Mouse (Mus musculus) adrenal gland, adult (tissue): ENCODE measurements around the gene Dock8.

Experiments
- DNase-seq, 2 experiments: peaks; one replicate each; pipeline ENCODE4 v3.0.0; 2022 to 2023; ENCODE audit warnings: low spot score in 1 of 2; ENCODE audit not compliant: inconsistent age in 2 of 2

Dock8 gene

DNA sequence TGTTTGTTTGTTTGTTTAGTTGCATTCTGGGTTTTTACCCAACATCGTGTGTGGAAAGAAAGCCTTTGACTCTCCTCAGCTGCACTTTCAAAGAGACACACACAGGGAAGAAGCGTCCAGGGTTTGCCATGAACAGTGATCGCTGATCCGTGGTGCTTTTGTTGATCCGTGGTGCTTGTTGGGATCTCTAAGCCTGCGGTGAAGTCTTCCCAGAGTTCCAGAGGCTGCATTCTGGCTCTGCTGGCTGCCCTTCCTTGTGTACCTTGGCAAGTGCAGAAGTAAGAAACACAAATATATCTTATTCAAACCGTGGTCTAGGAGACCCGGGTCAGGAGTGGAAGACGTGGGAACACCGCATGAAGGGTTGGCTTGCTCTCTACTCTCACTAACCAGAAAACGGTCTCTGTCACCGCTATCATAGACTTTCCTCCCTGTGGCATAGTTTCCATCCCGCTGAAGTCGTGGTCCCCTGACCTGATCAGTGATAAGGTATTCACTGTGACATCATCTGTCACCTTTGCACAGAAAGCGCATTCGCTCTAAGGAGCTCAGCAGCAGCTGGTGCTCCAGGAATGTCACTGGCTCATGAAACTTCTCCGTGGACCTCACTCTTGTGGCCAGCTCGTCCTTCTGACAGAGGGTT, 112.4 kb downstream of the Dock8 start:
- no peak for DNase-seq

DNA sequence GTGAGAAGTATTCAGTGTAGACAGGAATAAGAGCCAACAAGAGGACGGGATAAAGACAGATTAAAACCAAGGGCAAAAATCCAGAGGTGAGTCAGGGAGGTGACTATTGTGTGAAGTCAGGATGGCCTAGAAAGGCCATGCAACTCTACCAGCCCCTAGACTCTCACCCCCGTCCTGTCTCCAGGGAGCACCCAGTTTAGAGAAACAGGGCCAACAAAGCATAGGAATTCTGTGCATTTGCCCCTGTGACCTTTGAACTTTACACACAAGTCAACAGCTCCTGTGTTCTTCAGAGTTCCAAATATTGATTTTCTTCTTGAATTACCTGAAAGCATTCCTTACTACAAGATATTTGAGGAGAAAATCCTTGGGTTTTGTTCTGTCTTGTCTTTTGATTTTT, 117.6 kb downstream of the Dock8 start:
- DNase-seq, result no peak

- DNase-seq, result no peak
Measured at GRCm38 (mm10) chr19:25122417-25122816, 123.1 kb downstream of the Dock8 start.

DNA sequence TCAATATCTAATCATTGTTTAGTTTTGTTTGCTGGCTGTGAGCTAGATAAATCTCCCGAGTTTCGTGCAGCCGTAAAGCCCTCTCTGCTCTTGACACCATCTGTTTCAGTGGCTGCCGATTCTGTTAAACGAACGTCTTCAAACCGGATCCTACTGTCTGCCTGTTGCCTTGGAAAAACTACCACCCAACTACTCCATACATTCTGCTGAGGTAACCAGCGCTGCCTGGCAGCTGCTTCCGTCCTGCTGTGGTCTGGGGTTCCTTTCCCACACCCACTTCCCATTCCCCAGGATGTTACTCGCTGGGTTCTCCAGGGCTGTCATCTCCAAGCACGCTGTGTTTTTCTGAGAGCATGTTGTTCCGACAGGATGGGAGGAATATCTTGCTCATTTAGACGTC, 123.7 kb downstream of the Dock8 start:
- DNase-seq, result no peak

- no peak for DNase-seq
Measured at GRCm38 (mm10) chr19:25123461-25123860, 124.1 kb downstream of the Dock8 start.

- DNase-seq, result peak in 1 of 2 experiments; percentile 68
Measured at GRCm38 (mm10) chr19:25132322-25132721, 133.0 kb downstream of the Dock8 start.

DNA sequence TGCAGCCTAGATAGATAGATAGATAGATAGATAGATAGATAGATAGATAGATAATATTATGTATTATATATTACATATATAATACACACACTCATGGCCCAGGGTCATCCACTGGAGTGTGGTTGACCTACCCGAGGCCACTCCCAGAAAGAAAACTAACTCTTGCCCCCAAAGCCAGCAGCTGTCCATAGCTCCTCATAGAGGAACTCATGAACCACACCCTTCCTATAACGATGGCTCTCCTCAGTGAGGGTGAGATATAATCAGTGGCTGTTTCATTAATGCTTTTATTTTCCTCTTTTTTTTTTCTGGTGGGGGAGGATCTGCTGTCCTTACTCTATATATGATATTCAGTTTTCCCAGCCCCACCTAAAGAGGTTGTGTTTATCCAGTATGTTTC, 134.6 kb downstream of the Dock8 start:
- no peak for DNase-seq

DNA sequence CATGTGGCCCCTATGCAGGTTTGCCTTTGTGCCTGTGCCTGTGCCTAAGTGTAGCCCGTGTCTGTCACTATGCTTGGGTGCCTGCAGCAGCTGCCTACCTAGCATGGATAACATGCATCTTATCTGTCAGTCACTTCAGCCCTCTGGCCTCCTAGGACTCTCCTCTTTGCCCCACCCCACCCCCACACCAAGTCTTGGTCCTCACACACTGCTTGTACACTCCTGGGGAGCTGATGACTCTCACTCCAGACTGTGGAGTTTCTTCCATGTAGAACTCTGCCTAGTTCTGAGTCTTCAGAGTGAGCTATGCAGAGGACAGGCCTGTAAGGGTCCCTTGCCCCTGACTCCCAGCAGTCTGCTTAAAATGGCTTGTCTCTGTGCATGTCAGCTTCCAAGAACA, 136.8 kb downstream of the Dock8 start:
- DNase-seq, result no peak

DNA sequence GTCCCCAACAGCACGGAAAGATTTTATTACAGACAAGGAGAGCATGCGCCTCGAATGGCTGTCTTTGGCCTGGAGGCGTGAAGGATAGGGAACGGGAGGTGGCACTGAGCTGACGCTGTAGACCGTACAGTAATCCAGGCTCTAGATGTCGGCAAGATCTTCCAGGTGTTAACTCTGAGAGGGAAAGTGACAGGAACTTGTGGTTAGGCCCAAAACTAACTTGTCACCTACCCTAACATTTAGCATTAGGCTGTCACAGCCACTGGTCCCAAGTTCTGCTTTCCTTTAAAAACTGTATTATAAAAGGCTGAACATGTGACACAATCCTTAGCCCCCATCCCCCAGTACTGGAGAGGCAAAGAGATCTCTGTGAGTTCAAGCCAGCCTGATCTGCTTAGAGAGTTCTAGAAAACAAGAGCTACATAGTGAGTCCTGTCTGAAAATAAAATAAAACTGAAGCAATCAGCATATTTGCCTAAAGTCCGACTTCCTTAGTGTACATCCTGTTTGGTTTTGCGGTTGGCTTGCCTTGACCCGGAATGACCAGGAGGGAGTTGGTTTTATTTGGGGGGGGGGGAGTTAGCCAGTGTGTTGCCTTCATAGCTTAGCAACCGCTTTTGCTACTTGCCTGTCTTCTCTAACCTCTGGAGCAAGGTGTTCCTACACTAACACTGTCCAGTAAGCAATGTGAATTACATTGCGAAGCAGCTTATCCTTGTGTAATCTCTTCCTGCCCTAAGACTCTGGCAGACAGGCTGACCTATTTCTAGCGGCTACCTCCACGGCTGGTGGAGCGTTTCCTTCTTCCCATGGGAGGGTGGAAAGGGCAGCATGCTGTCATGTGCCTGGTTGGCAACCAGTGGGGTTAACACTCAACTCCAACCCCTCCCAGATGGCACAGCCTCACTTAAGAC, 138.8 kb downstream of the Dock8 start:
- peak in 1 of 2 experiments; percentile 59 for DNase-seq

DNA sequence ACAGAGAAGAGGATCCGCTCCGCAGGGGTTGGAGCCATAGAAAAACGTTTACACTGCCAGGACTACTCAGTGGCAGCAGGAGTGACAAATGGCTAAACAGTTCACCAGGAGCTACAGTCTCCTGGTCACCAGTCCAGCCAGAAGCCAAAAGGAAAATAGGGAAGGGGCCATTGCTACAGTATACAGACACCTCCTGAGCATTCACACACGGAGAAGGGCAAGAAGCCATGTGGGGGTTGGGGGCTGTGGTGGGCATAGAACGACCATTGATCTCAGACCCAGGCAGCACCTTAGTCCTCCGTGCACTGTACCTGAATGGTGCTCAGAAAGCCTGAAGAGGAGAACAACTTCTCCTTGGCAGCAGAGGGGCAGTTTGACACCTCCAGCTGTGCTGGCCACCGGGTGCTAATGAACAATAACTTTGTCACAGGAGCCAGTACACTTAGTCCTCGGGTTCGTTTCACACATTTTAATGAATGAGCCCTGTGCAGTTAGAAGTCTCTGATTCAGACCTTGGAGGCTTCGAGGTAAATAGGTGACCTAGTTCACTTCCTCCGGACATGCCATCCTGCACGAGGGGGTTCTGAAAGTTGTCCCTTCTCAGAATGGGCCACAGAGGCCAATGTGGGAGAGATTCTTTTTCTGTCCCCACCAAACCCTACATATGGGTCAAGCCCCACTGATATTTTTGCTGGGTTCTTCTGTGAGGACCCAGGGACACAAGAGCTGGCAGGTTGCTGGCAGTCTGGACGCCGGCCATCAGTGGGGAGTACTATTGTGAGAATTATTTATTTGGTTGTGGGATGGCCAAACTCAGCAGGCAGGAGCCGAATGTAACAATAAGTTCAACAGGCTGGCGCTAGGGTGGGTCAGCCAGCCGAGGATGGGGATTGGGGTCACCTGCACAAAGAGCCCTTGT, 145.0 kb downstream of the Dock8 start:
- DNase-seq, result no peak

DNA sequence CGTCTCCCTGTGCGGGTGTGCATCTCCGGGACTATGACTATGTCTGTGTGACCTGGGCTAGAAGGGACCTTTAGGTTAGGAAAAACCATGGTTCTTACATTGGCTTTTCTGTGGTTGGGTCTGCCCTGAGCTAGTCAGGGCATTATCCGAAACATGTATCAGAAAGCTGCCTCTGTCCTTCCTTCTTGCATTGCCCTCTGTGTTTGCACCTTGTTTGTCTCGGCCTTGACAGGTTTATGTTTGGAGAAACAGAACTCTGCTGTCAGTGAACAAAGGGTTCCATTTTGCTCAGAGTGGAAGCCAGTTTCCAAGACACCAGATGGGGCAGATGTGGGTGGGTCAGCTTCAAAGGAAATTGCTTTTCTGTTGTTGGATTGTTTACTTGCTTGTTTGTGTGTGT, 145.8 kb downstream of the Dock8 start:
- DNase-seq, result no peak

- no peak for DNase-seq
Measured at GRCm38 (mm10) chr19:25146122-25146521, 146.8 kb downstream of the Dock8 start.

DNA sequence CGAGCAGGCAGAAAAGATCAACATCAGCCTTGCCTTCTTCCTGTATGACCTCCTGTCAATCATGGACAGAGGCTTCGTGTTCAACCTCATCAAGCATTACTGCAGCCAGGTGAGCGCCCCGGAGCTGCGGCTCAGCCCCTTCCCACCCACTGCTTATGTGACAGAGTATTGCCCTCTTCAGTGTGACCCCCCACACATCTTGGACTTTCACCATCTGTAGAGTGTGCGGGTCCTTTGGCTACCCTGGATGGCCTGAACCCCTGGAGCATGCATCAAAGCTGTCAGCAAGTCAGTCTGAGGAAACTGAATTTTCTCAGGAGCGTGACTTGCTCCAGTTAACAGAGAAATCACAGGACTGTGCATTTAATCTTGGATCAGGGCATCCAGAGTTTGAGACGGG, 150.5 kb downstream of the Dock8 start:
- DNase-seq, result no peak

DNA sequence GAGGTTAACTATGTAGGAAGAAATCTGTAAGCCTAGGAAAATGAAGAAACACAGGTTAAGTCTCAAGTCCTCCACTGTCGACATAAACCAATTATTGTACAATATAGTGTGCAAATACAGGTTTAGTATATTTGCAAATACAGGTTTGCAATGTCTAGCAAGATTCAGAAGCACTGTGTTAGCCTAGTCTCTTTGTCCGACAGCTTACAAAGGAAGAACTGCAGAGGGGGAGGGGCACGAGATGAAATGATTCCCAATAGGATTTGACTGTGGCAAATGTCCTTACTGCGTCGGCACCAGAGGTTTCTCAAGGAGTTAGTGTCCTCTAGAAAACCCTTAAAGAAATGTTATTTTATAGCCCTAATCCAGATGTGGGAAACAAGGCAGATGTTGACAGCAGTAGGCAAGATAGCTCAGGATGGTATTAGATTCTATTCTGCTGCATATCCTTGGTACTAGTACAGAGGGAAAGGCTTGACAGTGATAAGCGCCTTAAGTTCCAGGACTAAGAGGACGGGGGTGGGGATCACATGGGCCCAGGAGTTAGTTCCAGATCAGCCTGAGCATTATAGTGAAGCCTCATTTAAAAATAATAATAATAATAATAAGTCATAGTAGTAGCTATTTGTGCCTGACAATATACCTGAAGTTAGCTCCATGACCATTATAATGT, 155.3 kb downstream of the Dock8 start:
- no peak for DNase-seq

DNA sequence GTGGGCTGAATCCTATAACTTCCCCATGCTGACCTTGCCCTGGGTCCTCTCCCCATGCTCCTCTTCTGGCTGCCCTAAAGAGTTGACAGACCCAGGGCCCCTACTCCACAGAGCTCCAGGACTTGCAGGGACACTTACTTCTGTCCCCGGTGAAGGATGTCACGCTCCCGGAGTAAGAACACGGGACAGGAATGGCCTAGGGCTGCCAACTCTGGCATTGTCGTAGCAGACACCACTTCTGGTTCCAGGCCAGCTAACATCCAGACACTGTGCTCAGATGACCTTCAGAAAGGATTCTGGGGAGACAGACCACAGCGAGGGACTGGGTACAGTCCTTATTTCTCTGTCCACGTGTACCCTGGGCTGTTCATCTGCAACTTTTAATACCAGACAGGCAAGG, 155.9 kb downstream of the Dock8 start:
- DNase-seq, result peak in 1 of 2 experiments; percentile 36

GRCm38 (mm10) chr19:25155709-25156108, 156.4 kb downstream of the Dock8 start:
- no peak for DNase-seq

DNA sequence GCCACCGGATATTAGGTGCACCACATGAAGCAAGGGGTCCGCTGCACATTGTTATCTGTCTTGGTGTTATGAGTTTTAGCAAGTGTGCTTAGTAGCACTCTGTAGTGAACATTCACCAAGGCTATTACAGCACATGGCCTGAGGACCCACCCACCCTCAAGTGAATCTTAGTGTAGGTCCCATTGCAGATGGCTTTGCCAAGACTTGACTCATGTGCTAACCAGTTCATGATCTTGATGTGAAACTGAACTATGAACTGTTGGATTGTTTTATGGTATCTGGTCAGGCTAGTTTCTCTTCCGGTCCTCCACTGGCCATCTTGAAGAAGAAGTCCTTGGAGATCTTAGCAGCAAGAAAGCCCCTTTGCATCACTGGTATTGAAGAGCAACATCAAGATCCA, 162.9 kb downstream of the Dock8 start:
- no peak for DNase-seq

DNA sequence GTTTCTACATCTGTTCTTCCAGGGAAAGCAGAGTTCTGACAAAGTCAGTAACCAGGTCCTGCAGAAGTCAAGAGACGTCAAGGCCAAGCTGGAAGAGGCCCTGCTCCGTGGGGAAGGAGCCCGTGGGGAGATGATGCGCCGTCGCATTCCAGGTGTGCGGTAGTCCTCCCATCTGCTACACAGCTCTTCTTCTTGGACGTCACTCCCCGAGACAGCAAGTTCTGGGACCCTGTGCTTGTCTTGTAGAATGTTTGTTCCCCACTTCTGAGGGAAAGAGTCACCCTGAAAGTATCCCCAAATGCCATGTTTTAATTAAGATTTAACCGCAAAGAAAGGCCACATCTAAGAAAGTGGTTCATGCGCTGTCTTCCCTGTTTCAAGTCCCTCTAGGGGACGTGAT, 164.1 kb downstream of the Dock8 start:
- no peak for DNase-seq

GRCm38 (mm10) chr19:25166412-25166811, 167.1 kb downstream of the Dock8 start:
- no peak for DNase-seq

GRCm38 (mm10) chr19:25171395-25171794, 172.1 kb downstream of the Dock8 start:
- DNase-seq, result no peak

DNA sequence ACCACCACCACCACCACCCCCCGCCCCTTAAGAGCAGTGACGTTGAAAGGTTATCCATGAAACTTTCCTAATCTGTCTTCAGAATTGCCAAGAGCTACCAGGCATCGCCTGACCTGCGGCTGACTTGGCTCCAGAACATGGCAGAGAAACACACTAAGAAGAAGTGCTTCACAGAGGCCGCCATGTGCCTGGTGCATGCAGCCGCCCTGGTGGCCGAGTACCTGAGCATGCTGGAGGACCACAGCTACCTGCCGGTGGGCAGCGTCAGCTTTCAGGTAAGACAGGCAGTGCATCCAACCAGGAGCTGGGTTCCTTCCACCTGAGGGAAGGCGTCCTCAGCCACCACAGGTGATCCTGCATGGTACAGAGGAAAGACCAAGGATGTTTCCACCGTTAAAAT, 177.4 kb downstream of the Dock8 start:
- DNase-seq, result no peak
